Mouse (Mus musculus) bone marrow, adult 2 months (tissue): ENCODE data around the gene Adssl1. TPM values are rescaled to one million over a fixed set of nuclear protein-coding genes. Genes with fewer than 3 reads are reported as not detected.

Source experiments
- H3K27ac ChIP-seq: fragments of 200-500 bp; 2 replicates; pipeline ENCODE4 v1.5.1; 2012; ENCODE audit warnings: low read depth, mild to moderate bottlenecking, control low read depth, inconsistent platforms, low read length; ENCODE audit not compliant: control insufficient read depth, poor library complexity, insufficient read depth
- H3K4me1 ChIP-seq: fragments of 200-500 bp; 2 replicates; pipeline ENCODE4 v1.6.1; 2011; ENCODE audit warnings: low read length; ENCODE audit not compliant: control insufficient read depth, insufficient read depth
- H3K4me3 ChIP-seq: fragments of 200-500 bp; replicated peaks from 2 replicates; pipeline ENCODE3; 2011; ENCODE audit warnings: mild to moderate bottlenecking, low read depth, low read length, control low read depth; ENCODE audit not compliant: control insufficient read depth
- CTCF ChIP-seq: fragments of 200-500 bp; IDR thresholded peaks from 2 replicates; pipeline ENCODE4 v1.5.1; 2011; ENCODE audit warnings: low read length, control low read depth; ENCODE audit not compliant: control insufficient read depth, insufficient read depth
- POLR2A ChIP-seq: fragments of 200-500 bp; IDR thresholded peaks from 2 replicates; pipeline ENCODE4 v1.6.1; 2011; ENCODE audit warnings: low read depth, mild to moderate bottlenecking, control low read depth, low read length, borderline replicate concordance; ENCODE audit not compliant: control insufficient read depth
- WGBS: fragments of 180-500 bp; shearing (Covaris S2); methylation state at CpG from one replicate; pipeline ENCODE4 v1.1.7; 2018; 5-methylcytosine and 5-hydroxymethylcytosine counted together
- polyA plus RNA-seq: library from polyadenylated mRNA; stranded (reverse); fragments of >200 nt; gene quantifications from 2 replicates; pipeline ENCODE4 v1.2.4, GENCODE M21; 2011; ENCODE audit warnings: low replicate concordance; ENCODE audit not compliant: missing spikeins, insufficient read depth, insufficient read length

Gene Adssl1
- polyA plus RNA-seq, 1 experiment: 44.8 TPM

- Histone ChIP-seq H3K4me1 (no peaks in the 10 kb centered on the region; the same call in 1 of the 2 replicates), H3K27ac (no peak overlapping the region), H3K4me3 (no peak overlapping the region)
- TF ChIP-seq CTCF (no peak), POLR2A (no peak)
- 48% methylated on average over 5 of the region's 5 CpGs for WGBS
Observed at GRCm38 (mm10) chr12:112677076-112677475, 57.2 kb downstream of the Adssl1 start.

DNA sequence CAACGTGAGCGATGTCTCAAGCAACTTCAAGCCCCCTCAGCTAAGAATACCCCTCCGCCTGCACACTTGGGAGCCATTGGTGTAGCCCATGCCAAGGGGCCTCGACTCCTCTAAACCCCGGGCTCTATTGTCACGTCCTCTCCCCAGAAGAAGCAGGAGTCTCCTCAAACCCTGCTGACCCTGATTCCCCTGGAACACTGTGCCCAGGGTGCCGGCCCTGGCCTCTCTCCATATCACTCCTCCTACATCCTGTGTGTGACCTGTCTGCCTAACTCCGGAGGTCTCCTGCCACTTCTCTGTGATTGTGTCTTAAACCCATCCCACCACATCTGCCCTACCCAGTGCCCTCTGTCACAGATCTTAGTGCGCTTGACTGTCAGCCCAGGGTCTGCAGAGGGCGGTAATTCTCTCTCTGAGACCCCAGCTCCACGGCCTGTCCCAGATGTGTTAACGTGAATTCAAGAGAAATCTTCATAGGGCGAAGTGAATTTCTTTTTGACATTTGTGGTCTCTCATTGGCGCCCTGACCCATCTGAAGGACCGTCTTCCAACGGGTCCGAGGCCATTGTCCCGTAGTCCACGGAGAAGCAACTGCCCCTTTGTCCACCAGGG, 58.2 kb downstream of the Adssl1 start:
- Histone ChIP-seq H3K4me3 (peak overlapping the region; percentile 62), H3K4me1 (no peaks in the 10 kb centered on the region; the same call in 1 of the 2 replicates), H3K27ac (peak overlapping the region; percentile 66; the same call in 1 of the 2 replicates)
- no peak for TF ChIP-seq CTCF
- WGBS: 42% methylated on average over 19 of the region's 19 CpGs

DNA sequence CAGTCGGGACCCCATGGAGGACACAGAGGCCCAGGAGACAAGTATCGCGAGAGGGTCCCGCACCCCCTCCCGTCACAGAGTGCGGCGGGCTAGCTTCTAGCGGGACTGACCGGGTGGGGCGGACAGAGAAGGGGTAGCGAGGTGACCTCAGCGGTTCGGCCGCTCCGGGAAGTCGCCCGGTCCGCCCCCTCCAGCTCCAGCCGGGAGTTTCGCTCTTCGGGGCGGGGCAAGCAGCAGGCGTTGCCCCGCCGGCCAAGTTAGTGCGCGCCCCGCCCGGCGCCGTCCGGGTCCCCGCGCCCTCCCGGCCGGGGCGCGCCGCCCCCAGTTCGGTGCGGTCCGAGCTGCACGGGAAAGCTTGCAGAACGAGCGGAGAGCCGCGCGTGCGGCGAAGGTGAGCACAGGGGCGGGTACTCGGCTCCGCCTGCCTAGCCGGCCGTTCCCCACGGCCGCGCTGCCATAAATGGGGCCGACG, 58.7 kb downstream of the Adssl1 start, which contains the start of gene Zbtb42:
TSS of gene Zbtb42 (plus strand) at position 274 of the 472 bp plus-strand sequence.
- WGBS: under 1% methylated on average over 51 of the region's 60 CpGs
- Histone ChIP-seq H3K27ac (peak within 1 kb of the TSS; percentile 66), H3K4me3 (peak within 1 kb of the TSS; percentile 62), H3K4me1 (no peaks in the 10 kb centered on the region; the same call in 1 of the 2 replicates)
- TF ChIP-seq POLR2A (no peak), CTCF (no peak)

GRCm38 (mm10) chr12:112679027-112679996, 59.5 kb downstream of the Adssl1 start:
- peak overlapping the region; percentile 66 for H3K27ac ChIP-seq
- H3K4me1 ChIP-seq: no peaks in the 10 kb centered on the region; the same call in 1 of the 2 replicates
- 8% methylated on average over 71 of the region's 87 CpGs for WGBS
- peak overlapping the region; percentile 62 for H3K4me3 ChIP-seq
- TF ChIP-seq CTCF: no peak
- TF ChIP-seq POLR2A: no peak

GRCm38 (mm10) chr12:112683351-112683750, 63.5 kb downstream of the Adssl1 start:
- Histone ChIP-seq H3K4me1 (peaks cover 4% of the 10 kb centered on the region; the same call in 1 of the 2 replicates), H3K4me3 (no peak overlapping the region), H3K27ac (no peak overlapping the region)
- 76% methylated on average over 7 of the region's 7 CpGs for WGBS
- TF ChIP-seq CTCF (no peak), POLR2A (no peak)

DNA sequence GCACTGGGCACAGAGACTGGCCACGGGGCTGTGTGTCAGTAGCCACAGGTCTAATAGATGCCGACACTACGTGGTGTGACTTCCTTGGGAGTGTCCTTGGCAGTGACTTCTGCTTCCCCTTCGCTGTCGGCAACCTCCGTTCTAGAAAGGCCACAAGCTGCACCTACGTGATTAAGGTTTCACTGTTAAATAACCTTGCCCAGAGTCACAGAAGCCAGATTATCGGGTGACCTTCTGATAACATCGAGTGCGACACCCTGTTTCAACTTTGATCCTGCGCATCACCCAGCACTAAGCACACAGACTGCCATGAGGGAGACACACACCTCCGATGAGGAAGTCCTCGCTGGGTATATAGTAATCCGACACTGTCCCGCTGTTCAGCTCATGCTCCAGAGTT, 68.6 kb downstream of the Adssl1 start:
- TF ChIP-seq CTCF (no peak), POLR2A (no peak)
- peak overlapping the region; percentile 88 for H3K27ac ChIP-seq
- 3% methylated on average over 15 of the region's 15 CpGs for WGBS
- peaks cover 6% of the 10 kb centered on the region for H3K4me1 ChIP-seq
- peak overlapping the region; percentile 72 for H3K4me3 ChIP-seq

Other genes with a start within 250 kb of the Adssl1 start
- not detected in 2 replicates for gene A530016L24Rik, start 130.6 kb upstream of the Adssl1 start, polyA plus RNA-seq
- gene Tmem179, start 103.3 kb upstream of the Adssl1 start, polyA plus RNA-seq: 0.62 TPM in 1 of 2 replicates, not detected in the other
- 40.0 and 82.8 TPM in 2 replicates for gene Inf2, start 31.3 kb upstream of the Adssl1 start, polyA plus RNA-seq
- gene Siva1, start 24.6 kb downstream of the Adssl1 start, polyA plus RNA-seq: 47.7 and 81.1 TPM in 2 replicates
- gene Akt1, start 54.8 kb downstream of the Adssl1 start, polyA plus RNA-seq: 39.8 and 56.1 TPM in 2 replicates
- 2.6 and 5.1 TPM in 2 replicates for gene Zbtb42, start 58.8 kb downstream of the Adssl1 start, polyA plus RNA-seq
- 0.29 and 5.8 TPM in 2 replicates for gene Cep170b, start 100.4 kb downstream of the Adssl1 start, polyA plus RNA-seq
- 62.4 and 128 TPM in 2 replicates for gene Pld4, start 140.6 kb downstream of the Adssl1 start, polyA plus RNA-seq
- 1.4 TPM in 1 of 2 replicates, not detected in the other for gene Ahnak2, start 182.6 kb downstream of the Adssl1 start, polyA plus RNA-seq
- gene Clba1, start 188.9 kb downstream of the Adssl1 start, polyA plus RNA-seq: 1.9 TPM in 1 of 2 replicates, not detected in the other
- 23.4 and 40.6 TPM in 2 replicates for gene Cdca4, start 209.4 kb downstream of the Adssl1 start, polyA plus RNA-seq
- gene Gpr132, start 248.2 kb downstream of the Adssl1 start, polyA plus RNA-seq: 6.1 and 15.8 TPM in 2 replicates